Mouse (Mus musculus): ENCODE measurements around the gene Myo1h.

DNA sequence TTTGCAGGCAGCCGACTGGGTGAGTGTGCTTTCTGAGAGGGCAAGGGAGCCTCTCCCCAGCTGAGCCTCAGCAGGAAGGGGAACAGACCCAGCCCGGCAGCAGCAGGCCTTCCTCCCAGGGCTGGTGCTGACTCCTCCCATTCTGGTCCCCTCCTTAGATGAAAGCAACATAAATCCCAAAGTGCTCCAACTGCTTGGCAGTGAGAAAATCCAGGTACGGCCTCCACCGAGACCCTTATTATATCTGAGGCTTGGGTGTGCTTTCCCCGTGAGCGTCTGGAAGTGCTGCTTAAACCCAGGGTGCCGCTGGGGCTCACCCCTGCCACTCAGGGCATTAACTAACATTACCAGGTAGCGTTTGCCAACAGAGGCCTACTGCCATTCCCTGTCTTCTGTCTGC lies 70.6 kb downstream of the Myo1h start:
- TF ChIP-seq EP300 (IDR thresholded peaks at IDR 0.05; ENCODE audit: low read depth) (no peak), CTCF (IDR thresholded peaks at IDR 0.05; ENCODE audit: low read depth) (no peak)

All from liver, embryonic 14.5 days (tissue).